Mouse (Mus musculus): Measurements from ENCODE around the gene Nck2.

Gene Nck2

DNA sequence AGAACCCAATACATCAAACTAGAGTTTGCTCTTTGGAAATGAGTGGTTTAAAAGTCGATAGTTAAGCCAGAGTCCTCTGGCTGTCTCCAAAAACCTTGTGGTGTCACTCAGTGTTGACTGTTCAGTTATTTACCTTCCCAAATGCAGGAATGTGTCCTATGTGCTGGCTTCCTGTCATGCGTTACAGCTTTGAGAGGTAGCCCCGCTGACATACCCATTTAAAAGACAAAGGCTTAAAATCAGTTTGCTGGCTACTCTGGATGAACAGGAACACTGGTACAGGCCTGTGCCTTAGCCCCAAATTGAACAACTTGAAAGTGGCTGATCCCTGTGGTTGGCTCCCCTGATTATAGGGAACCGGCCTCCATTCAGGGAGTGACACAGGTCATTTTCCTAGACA lies 126.7 kb downstream of the Nck2 start:
- DNase-seq (ENCODE audit: extremely low spot score, low spot score) = no peak

DNA sequence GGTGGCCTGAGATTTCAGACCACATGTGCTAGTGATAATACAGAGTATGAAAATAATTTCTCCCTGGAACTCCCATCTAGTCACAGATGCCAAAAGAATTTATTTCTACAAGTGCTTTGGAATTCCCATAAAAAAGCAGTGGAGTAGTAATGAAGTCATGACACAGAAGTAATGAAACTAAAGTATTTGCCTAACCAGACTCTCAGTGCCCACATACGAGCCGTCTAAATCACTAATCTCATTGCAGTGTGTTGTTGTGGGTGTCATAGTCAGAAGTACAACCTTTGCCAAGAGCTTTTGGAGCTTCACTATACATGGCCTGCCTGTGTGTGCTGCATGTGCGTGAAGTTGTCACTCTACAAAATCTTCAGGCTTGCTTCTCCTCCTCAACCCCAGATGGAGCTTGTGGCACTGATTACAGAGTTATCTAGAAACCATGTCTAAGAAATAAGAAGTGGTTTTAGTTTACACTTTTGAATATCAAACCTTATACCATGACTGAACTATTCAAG lies 130.5 kb downstream of the Nck2 start:
- no peak for DNase-seq (ENCODE audit: extremely low spot score, low spot score)

- no peak for DNase-seq (ENCODE audit: extremely low spot score, low spot score)
Measured at GRCm38 (mm10) chr1:43577371-43577770, 133.0 kb downstream of the Nck2 start.

- DNase-seq (ENCODE audit: extremely low spot score, low spot score) = no peak
Measured at GRCm38 (mm10) chr1:43583564-43583963, 139.2 kb downstream of the Nck2 start.

GRCm38 (mm10) chr1:43589001-43589400 lies 144.6 kb downstream of the Nck2 start:
- DNase-seq (ENCODE audit: extremely low spot score, low spot score) = no peak

DNA sequence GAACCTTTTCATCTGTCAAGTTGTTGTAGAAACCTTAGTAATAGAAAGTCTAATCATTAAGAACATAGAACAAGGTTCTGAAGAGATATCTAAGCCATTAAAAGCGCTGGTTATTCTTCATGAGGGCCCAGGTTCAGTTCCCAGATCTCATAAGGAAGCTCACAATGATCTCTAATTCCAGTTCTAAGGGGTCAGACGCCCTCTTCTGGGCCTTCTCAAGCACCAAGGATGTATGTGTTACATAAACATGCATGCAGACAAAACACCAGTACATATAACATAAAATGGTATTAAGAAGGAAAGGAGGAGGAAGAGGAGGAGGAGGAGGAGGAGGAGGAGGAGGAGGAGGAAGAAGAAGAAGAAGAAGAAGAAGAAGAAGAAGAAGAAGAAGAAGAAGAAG lies 145.5 kb downstream of the Nck2 start:
- no peak for DNase-seq (ENCODE audit: extremely low spot score, low spot score)

- DNase-seq (ENCODE audit: extremely low spot score, low spot score) = no peak
Measured at GRCm38 (mm10) chr1:43590727-43591126, 146.3 kb downstream of the Nck2 start.

DNA sequence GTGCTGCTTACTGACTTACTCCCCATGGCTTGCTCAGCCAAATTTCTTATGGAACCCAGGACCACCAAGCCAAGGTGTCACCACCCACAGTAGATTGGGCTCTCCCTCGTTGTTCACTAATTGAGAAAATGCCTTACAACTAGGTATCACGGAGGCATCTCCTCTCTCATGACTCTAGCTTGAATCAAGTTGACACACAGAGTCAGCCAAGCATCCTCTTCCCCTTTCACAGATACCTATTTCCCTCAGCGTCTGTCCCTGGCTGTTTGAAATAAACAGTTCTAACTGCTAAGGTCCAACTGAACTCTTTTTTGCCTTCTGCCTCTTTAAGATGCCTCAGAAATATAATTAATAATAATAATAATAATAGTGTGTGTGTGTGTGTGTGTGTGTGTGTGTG lies 148.7 kb downstream of the Nck2 start:
- no peak for DNase-seq (ENCODE audit: extremely low spot score, low spot score)

DNA sequence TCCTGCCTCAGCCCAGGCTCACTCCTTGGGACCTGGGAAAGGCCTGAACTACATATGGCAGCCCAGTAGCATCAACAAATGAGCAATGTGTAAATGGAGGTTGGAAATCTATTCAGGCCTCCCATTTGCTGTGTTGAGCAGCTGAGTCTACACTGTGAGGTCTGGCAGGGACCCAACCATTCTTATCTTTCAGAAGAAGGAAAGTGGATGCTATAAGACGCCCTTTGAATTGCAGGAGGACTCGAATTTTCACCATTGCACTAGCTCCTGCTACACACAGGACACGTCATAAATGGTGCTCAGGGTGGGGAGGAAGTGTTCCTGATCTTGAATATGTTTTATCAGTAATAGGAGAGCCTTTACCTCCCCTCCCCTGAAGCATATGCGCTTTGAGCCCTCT lies 150.4 kb downstream of the Nck2 start:
- no peak for DNase-seq (ENCODE audit: extremely low spot score, low spot score)

- no peak for DNase-seq (ENCODE audit: extremely low spot score, low spot score)
Measured at GRCm38 (mm10) chr1:43597731-43598130, 153.4 kb downstream of the Nck2 start.

- no peak for DNase-seq (ENCODE audit: extremely low spot score, low spot score)
Measured at GRCm38 (mm10) chr1:43599483-43599882, 155.1 kb downstream of the Nck2 start.

- DNase-seq (ENCODE audit: extremely low spot score, low spot score) = no peak
Measured at GRCm38 (mm10) chr1:43601054-43601453, 156.7 kb downstream of the Nck2 start.

- DNase-seq (ENCODE audit: extremely low spot score, low spot score) = no peak
Measured at GRCm38 (mm10) chr1:43615948-43616347, 171.6 kb downstream of the Nck2 start.
